Mouse (Mus musculus) forebrain, embryonic 14.5 days (tissue): ENCODE results near the gene Timd2. TPM values are rescaled to one million over a fixed set of nuclear protein-coding genes. Genes with fewer than 3 reads are reported as not detected.
A peak's percentile ranks its signal among the peaks of the same experiment; 100 is the strongest.
"Not testable (repeated sequence)": the region's sequence is repeated elsewhere in the genome, so short reads cannot be mapped to it uniquely, and the experiment has no call there.

Source experiments
- ATAC-seq: fragments of 200-750 bp; cut with Nextera tagmentation; 2 replicates; pipeline ENCODE4 v1.8.0; 2017; ENCODE audit warnings: mild to moderate bottlenecking, moderate library complexity
- DNase-seq: peaks from one replicate; pipeline ENCODE4 v3.0.0-alpha.2; 2015; ENCODE audit warnings: low spot score
- H3K27ac ChIP-seq: fragments of 300-500 bp; sonication (generic); 2 replicates; pipeline ENCODE4 v1.5.1; 2014; ENCODE audit warnings: low read depth, mild to moderate bottlenecking, control low read depth, low read length, moderate library complexity
- H3K27me3 ChIP-seq: fragments of 300-500 bp; sonication (generic); replicated peaks from 2 replicates; pipeline ENCODE4 v1.6.1; 2014; ENCODE audit warnings: low read length, control low read depth, mixed read lengths; ENCODE audit not compliant: control insufficient read depth, insufficient read depth
- H3K36me3 ChIP-seq: fragments of 300-500 bp; sonication (generic); 2 replicates; pipeline ENCODE4 v1.6.1; 2014; ENCODE audit warnings: low read length, control low read depth; ENCODE audit not compliant: control insufficient read depth, insufficient read depth
- H3K4me1 ChIP-seq: fragments of 300-500 bp; sonication (generic); 2 replicates; pipeline ENCODE4 v1.6.1; 2014; ENCODE audit warnings: antibody characterized with exemption, low read length, control low read depth; ENCODE audit not compliant: control insufficient read depth, insufficient read depth
- H3K4me2 ChIP-seq: fragments of 300-500 bp; sonication (generic); 2 replicates; pipeline ENCODE4 v1.6.1; 2014; ENCODE audit warnings: mild to moderate bottlenecking, control low read depth, low read length
- H3K4me3 ChIP-seq: fragments of 300-500 bp; sonication (generic); 2 replicates; pipeline ENCODE4 v1.5.1; 2014; ENCODE audit warnings: low read depth, low read length, control low read depth
- H3K9ac ChIP-seq: fragments of 300-500 bp; sonication (generic); 2 replicates; pipeline ENCODE4 v1.6.1; 2014; ENCODE audit warnings: mild to moderate bottlenecking, low read length, control low read depth, moderate library complexity
- H3K9me3 ChIP-seq: fragments of 300-500 bp; sonication (generic); replicated peaks from 2 replicates; pipeline ENCODE4 v1.6.1; 2016; ENCODE audit warnings: low read length, control low read depth, mixed read lengths; ENCODE audit not compliant: control insufficient read depth
- WGBS: fragments of 180-500 bp; shearing (Covaris S2); extraction: QIAGEN DNeasy Blood & Tissue Kit; methylation state at CpG from one replicate; pipeline ENCODE4 v1.1.7; 2014; 5-methylcytosine and 5-hydroxymethylcytosine counted together
- polyA plus RNA-seq: library from polyadenylated mRNA; unstranded; fragments of >200 nt; fragmentation: Nextera tagmentation; extraction: Ambion mirVana; gene quantifications from 2 replicates; pipeline ENCODE4 v1.2.1, GENCODE M21; 2014

Timd2 gene
- polyA plus RNA-seq, 1 experiment from 2014 or later, result 0.09 TPM

GRCm38 (mm10) chr11:46734617-46735016 is 27.8 kb upstream of the Timd2 start:
- WGBS, result 67% methylated on average over 1 of the region's 1 CpGs
- no peaks in the 10 kb centered on the region for H3K36me3 ChIP-seq
- ATAC-seq (no peak), DNase-seq (no peak)
- no peaks in the 10 kb centered on the region for H3K4me1 ChIP-seq
- no peak overlapping the region for H3K9ac ChIP-seq
- no peak overlapping the region for H3K4me2 ChIP-seq
- H3K4me3 ChIP-seq, result no peak overlapping the region
- no peak overlapping the region for H3K27ac ChIP-seq
- H3K27me3 ChIP-seq, result no peaks in the 10 kb centered on the region
- no peaks in the 10 kb centered on the region for H3K9me3 ChIP-seq

- H3K4me2 ChIP-seq, result no peak overlapping the region
- no peaks in the 10 kb centered on the region for H3K9me3 ChIP-seq
- no peaks in the 10 kb centered on the region for H3K36me3 ChIP-seq
- H3K4me3 ChIP-seq, result no peak overlapping the region
- WGBS, result 65% methylated on average over 6 of the region's 6 CpGs
- no peaks in the 10 kb centered on the region for H3K27me3 ChIP-seq
- ATAC-seq (peak; percentile 32; the same call in 1 of the 2 replicates), DNase-seq (peak; percentile 37)
- no peak overlapping the region for H3K9ac ChIP-seq
- no peak overlapping the region for H3K27ac ChIP-seq
- no peaks in the 10 kb centered on the region for H3K4me1 ChIP-seq
Measured at GRCm38 (mm10) chr11:46733242-46733789, 26.5 kb upstream of the Timd2 start.

GRCm38 (mm10) chr11:46731541-46732070 is 24.7 kb upstream of the Timd2 start:
- no peak for DNase-seq
- no peak overlapping the region for H3K27ac ChIP-seq

GRCm38 (mm10) chr11:46698830-46699229 is 8.0 kb downstream of the Timd2 start:
- no peak overlapping the region for H3K4me3 ChIP-seq
- H3K4me2 ChIP-seq, result no peak overlapping the region
- no peaks in the 10 kb centered on the region for H3K36me3 ChIP-seq
- no peak overlapping the region for H3K27ac ChIP-seq
- no peaks in the 10 kb centered on the region for H3K27me3 ChIP-seq
- H3K4me1 ChIP-seq, result no peaks in the 10 kb centered on the region
- 85% methylated on average over 5 of the region's 5 CpGs for WGBS
- no peak overlapping the region for H3K9ac ChIP-seq
- H3K9me3 ChIP-seq, result no peaks in the 10 kb centered on the region; the same call in 1 of the 2 replicates
- no peak for ATAC-seq
- no peak for DNase-seq

More at GRCm38 (mm10) chr11:46731541-46732070, 24.7 kb upstream of the Timd2 start:
- Histone ChIP-seq H3K4me1 (no peaks in the 10 kb centered on the region), H3K36me3 (no peaks in the 10 kb centered on the region), H3K4me2 (no peak overlapping the region), H3K27me3 (no peaks in the 10 kb centered on the region), H3K9me3 (no peaks in the 10 kb centered on the region), H3K4me3 (no peak overlapping the region), H3K9ac (no peak overlapping the region)
- 88% methylated on average over 11 of the region's 11 CpGs for WGBS
- ATAC-seq, result no peak

GRCm38 (mm10) chr11:46698278-46698655 is 8.6 kb downstream of the Timd2 start:
- no peak overlapping the region for H3K27ac ChIP-seq
- no peaks in the 10 kb centered on the region for H3K36me3 ChIP-seq
- WGBS, result 87% methylated on average over 6 of the region's 6 CpGs
- no peaks in the 10 kb centered on the region; the same call in 1 of the 2 replicates for H3K9me3 ChIP-seq
- ATAC-seq, result no peak
- H3K4me2 ChIP-seq, result no peak overlapping the region
- no peak overlapping the region for H3K9ac ChIP-seq
- no peaks in the 10 kb centered on the region for H3K27me3 ChIP-seq
- no peaks in the 10 kb centered on the region for H3K4me1 ChIP-seq
- no peak overlapping the region for H3K4me3 ChIP-seq
- no peak for DNase-seq

GRCm38 (mm10) chr11:46697433-46698277 is 9.2 kb downstream of the Timd2 start:
- ATAC-seq, result no peak

GRCm38 (mm10) chr11:46695849-46696248 is 11.0 kb downstream of the Timd2 start:
- not testable (repeated sequence) for DNase-seq, H3K4me2 ChIP-seq, ATAC-seq, H3K27ac ChIP-seq, H3K9me3 ChIP-seq, H3K4me1 ChIP-seq, H3K9ac ChIP-seq, H3K36me3 ChIP-seq, H3K27me3 ChIP-seq, H3K4me3 ChIP-seq
- WGBS, result 91% methylated on average over 2 of the region's 2 CpGs

More at GRCm38 (mm10) chr11:46697433-46698277, 9.2 kb downstream of the Timd2 start:
- no peak overlapping the region for H3K27ac ChIP-seq
- WGBS, result 83% methylated on average over 5 of the region's 5 CpGs
- H3K36me3 ChIP-seq, result no peaks in the 10 kb centered on the region
- H3K4me2 ChIP-seq, result no peak overlapping the region
- no peaks in the 10 kb centered on the region for H3K4me1 ChIP-seq
- no peaks in the 10 kb centered on the region; the same call in 1 of the 2 replicates for H3K9me3 ChIP-seq
- no peak overlapping the region for H3K4me3 ChIP-seq
- H3K27me3 ChIP-seq, result no peaks in the 10 kb centered on the region
- DNase-seq, result no peak
- H3K9ac ChIP-seq, result no peak overlapping the region

GRCm38 (mm10) chr11:46690136-46690535 is 16.7 kb downstream of the Timd2 start:
- H3K27ac ChIP-seq, result no peak overlapping the region
- H3K4me1 ChIP-seq, result no peaks in the 10 kb centered on the region
- ATAC-seq (no peak), DNase-seq (no peak)
- 91% methylated on average over 2 of the region's 2 CpGs for WGBS
- H3K9me3 ChIP-seq, result no peaks in the 10 kb centered on the region
- H3K36me3 ChIP-seq, result no peaks in the 10 kb centered on the region
- no peak overlapping the region for H3K9ac ChIP-seq
- no peak overlapping the region for H3K4me3 ChIP-seq
- H3K27me3 ChIP-seq, result no peaks in the 10 kb centered on the region
- no peak overlapping the region for H3K4me2 ChIP-seq

- no peak for ATAC-seq
- Histone ChIP-seq H3K27ac (no peak overlapping the region), H3K4me1 (no peaks in the 10 kb centered on the region), H3K9ac (no peak overlapping the region), H3K27me3 (no peaks in the 10 kb centered on the region), H3K4me2 (no peak overlapping the region), H3K9me3 (no peaks in the 10 kb centered on the region), H3K4me3 (no peak overlapping the region), H3K36me3 (no peaks in the 10 kb centered on the region)
- 59% methylated on average over 4 of the region's 4 CpGs for WGBS
- no peak for DNase-seq
Measured at GRCm38 (mm10) chr11:46683723-46684122, 23.1 kb downstream of the Timd2 start.
